Mouse (Mus musculus) gastrocnemius, adult 18-20 months (tissue): Measurements from ENCODE around the gene Fmo6. TPM values are rescaled to one million over a fixed set of nuclear protein-coding genes. Genes with fewer than 3 reads are reported as not detected.

ENCODE experiments used
- total RNA-seq, 2 experiments: library from RNA; stranded (reverse); gene quantifications; 2 replicates each; pipeline ENCODE4 v1.2.3; 2021

The Fmo6 gene
- total RNA-seq, 2 experiments from 2014 or later, result not detected

Other genes with a start within 250 kb of the Fmo6 start
- gene Prrc2c, start 197.0 kb downstream of the Fmo6 start, total RNA-seq, result 10 to 100 TPM; 42.1 to 48.9 TPM
- gene Fmo4, start 123.5 kb downstream of the Fmo6 start, total RNA-seq, result under 1 TPM; 0.11 to 0.26 TPM
- 10 to 100 TPM in 1 of 2 experiments, 1 to 10 TPM in 1; 8.4 to 11.1 TPM for gene Fmo1, start 70.9 kb downstream of the Fmo6 start, total RNA-seq
- gene Fmo2, start 38.8 kb downstream of the Fmo6 start, total RNA-seq, result 10 to 100 TPM; 12.2 to 13.8 TPM
- not detected for gene Fmo3, start 47.0 kb upstream of the Fmo6 start, total RNA-seq
- gene Mroh9, start 148.2 kb upstream of the Fmo6 start, total RNA-seq, result not detected